Mouse (Mus musculus) MEL (cell line): ENCODE data around the gene Mavs.

ENCODE experiments used
- CHD1 ChIP-seq: IDR thresholded peaks from 2 replicates; pipeline ENCODE4 v1.6.1; 2012; ENCODE audit warnings: low read depth, mild to moderate bottlenecking, inconsistent platforms, low read length, improper control_type of control experiment
- CTCF ChIP-seq, 3 experiments: IDR thresholded peaks in 2 of 3; conservative IDR thresholded peaks in 1 of 3; 2 replicates each; pipeline ENCODE4 v1.5.1; 2011 to 2012; ENCODE audit warnings: low read length in 3 of 3, low read depth in 2 of 3, mild to moderate bottlenecking in 2 of 3, improper control_type of control experiment in 1 of 3, inconsistent platforms in 1 of 3, mixed read lengths in 1 of 3, moderate library complexity in 1 of 3; ENCODE audit not compliant: control insufficient read depth in 1 of 3, insufficient read depth in 1 of 3, poor library complexity in 1 of 3, severe bottlenecking in 1 of 3
- EP300 ChIP-seq, 2 experiments: IDR thresholded peaks; 2 replicates each; pipeline ENCODE4 v1.6.1; 2011; ENCODE audit warnings: improper control_type of control experiment in 2 of 2, low read length in 2 of 2, low read depth in 1 of 2, mild to moderate bottlenecking in 1 of 2
- TAL1 ChIP-seq: IDR thresholded peaks from 2 replicates; pipeline ENCODE4 v1.6.1; 2012; ENCODE audit warnings: mild to moderate bottlenecking, inconsistent platforms, low read length, moderate library complexity, mixed read lengths
- USF1 ChIP-seq: IDR thresholded peaks from 2 replicates; pipeline ENCODE4 v1.6.1; 2014; ENCODE audit warnings: low read depth, mild to moderate bottlenecking, inconsistent platforms, low read length, improper control_type of control experiment, moderate library complexity
- USF2 ChIP-seq, 2 experiments: IDR thresholded peaks; 2 replicates each; pipeline ENCODE4 v1.6.1; 2011 to 2012; ENCODE audit warnings: improper control_type of control experiment in 2 of 2, low read length in 2 of 2, borderline replicate concordance in 1 of 2, inconsistent platforms in 1 of 2, low read depth in 1 of 2, mild to moderate bottlenecking in 1 of 2; ENCODE audit not compliant: insufficient read depth in 1 of 2

GRCm38 (mm10) chr2:131209969-131210792 is 23.7 kb upstream of the Mavs start:
- TF ChIP-seq CTCF (IDR thresholded peaks at IDR 0.05 in 2 of 3, conservative IDR thresholded peaks at IDR 0.05 in 1 of 3; ENCODE audit: control insufficient read depth in 1 of 3, insufficient read depth in 1 of 3, low read depth in 2 of 3, low read length in 3 of 3, poor library complexity in 1 of 3, severe bottlenecking in 1 of 3) (peak; percentile 78 to 86 (median 80)), USF1 (no peak), EP300 (IDR thresholded peaks at IDR 0.05; ENCODE audit: low read depth in 1 of 2, low read length in 2 of 2) (no peak), CHD1 (no peak), TAL1 (no peak), USF2 (IDR thresholded peaks at IDR 0.05; ENCODE audit: borderline replicate concordance in 1 of 2, insufficient read depth in 1 of 2, low read depth in 1 of 2, low read length in 2 of 2) (no peak)
